Mouse (Mus musculus): ENCODE measurements at regions not wholly inside any gene's neighbourhood (a gene's known extent, or its start where the extent isn't known, plus 50 kb on each side); places are given as distances from the start of the nearest gene placed in this dataset.
A peak's percentile ranks its signal among the peaks of the same experiment; 100 is the strongest.

DNA sequence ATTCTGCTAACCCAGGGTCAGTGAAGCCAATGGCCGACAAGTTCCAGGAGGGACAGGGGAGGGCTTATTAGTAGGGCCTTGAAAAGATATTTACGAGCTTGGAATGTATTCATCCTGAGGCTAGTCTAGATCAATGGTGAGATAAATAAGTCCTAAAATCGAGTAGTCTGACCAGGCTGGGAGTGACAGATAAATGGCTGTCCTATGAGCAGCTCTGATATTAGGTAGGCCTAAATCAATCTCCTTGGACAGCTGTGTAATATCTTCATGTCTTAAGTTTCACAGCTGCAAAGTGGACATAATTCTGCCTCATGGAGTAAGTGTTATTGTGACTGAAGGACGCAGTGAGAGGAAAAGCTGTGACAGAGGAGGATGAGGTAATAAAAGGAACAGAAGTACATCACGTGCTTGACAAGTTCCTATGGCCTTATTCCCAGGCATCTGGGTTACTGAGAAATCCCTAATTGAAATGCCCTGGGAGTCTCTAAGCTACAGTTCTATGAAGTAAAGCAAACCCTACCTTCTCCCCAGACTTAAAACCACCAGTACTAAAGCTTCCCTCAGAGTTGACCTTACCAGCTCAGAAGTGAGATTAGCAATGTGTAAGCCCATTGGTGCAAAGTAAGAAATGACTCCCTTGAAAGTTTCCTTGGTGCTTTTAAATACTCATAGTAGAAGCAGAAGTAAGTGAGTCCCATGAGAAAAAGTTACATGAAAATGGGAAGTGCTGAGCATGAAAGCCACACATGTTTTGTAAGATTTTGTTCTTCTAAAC, 123.3 kb upstream of the Itga4 start (continued):
- TF ChIP-seq GABPA (IDR thresholded peaks at IDR 0.05; ENCODE audit: insufficient replicate concordance, low read depth, low read length) (no peak), ZMIZ1 (IDR thresholded peaks at IDR 0.05; ENCODE audit: low read depth, low read length) (peak; percentile 86), TCF12 (IDR thresholded peaks at IDR 0.05; ENCODE audit: low read depth, low read length) (peak; percentile 80), MAZ (IDR thresholded peaks at IDR 0.05; ENCODE audit: low read depth, low read length) (no peak), POLR2AphosphoS2 (IDR thresholded peaks at IDR 0.05; ENCODE audit: low read depth, low read length) (peak; percentile 18; the same call in 1 of the 2 replicates), NELFE (IDR thresholded peaks at IDR 0.05; ENCODE audit: low read depth, low read length) (peak; percentile 69; the same call in 1 of the 2 replicates), USF1 (IDR thresholded peaks at IDR 0.05; ENCODE audit: low read depth, low read length) (no peak), SMC3 (IDR thresholded peaks at IDR 0.05; ENCODE audit: low read depth, low read length) (no peak), CHD2 (IDR thresholded peaks at IDR 0.05; ENCODE audit: low read length) (peak; percentile 64)

GRCm38 (mm10) chr2:79132518-79132845, 122.7 kb upstream of the Itga4 start:
- Histone ChIP-seq H3K4me2 (ENCODE audit: insufficient read depth, low read depth, poor library complexity, severe bottlenecking) (peak overlapping the region; percentile 83), H3K79me2 (replicated peaks; ENCODE audit: control insufficient read depth, extremely low read depth, insufficient read depth, poor library complexity, severe bottlenecking) (no peaks in the 10 kb centered on the region; the same call in 1 of the 2 replicates), H3K9me3 (replicated peaks; ENCODE audit: low read length) (no peaks in the 10 kb centered on the region), H3K27ac (ENCODE audit: insufficient read depth, low read depth) (peak overlapping the region; percentile 98), H3K36me3 (replicated peaks in 1 of 2; ENCODE audit: control insufficient read depth in 1 of 2, insufficient read depth in 1 of 2, low read length in 1 of 2) (no peaks in the 10 kb centered on the region), H3K4me1 (ENCODE audit: control insufficient read depth in 1 of 2, insufficient read depth in 2 of 2) (peaks cover 16 to 66% of the 10 kb centered on the region in 2 experiments), H3K4me3 (replicated peaks in 1 of 3; ENCODE audit: low read depth in 2 of 3, low read length in 2 of 3, poor library complexity in 1 of 3) (no peak overlapping the region), H3K9ac (ENCODE audit: insufficient read depth, low read depth) (peak overlapping the region; percentile 68), H3K27me3 (replicated peaks) (no peaks in the 10 kb centered on the region)
- DNase-seq (ENCODE audit: extremely low read depth): peak; percentile 76
- in situ Hi-C loops (cut with MboI; ENCODE audit: low pct_ligation_motif_present, low pct_unique_long_range_greater_than_20kb, low sequenced_read_pairs): loop anchor here (10.0 kb wide), 1 partner anchor 158 kb away; no protein-coding TSS in a partner anchor
- dilution Hi-C loops (cut with MboI; ENCODE audit: extremely low pct_ligation_motif_present, extremely low pct_unique_long_range_greater_than_20kb, low sequenced_read_pairs): no loop called here
- no peak for TF ChIP-seq NRF1 (IDR thresholded peaks at IDR 0.05; ENCODE audit: low read depth, low read length)
- TF ChIP-seq USF2 (conservative IDR thresholded peaks at IDR 0.05; ENCODE audit: low read depth, low read length): no peak
- TF ChIP-seq ZC3H11A (IDR thresholded peaks at IDR 0.05; ENCODE audit: low read depth, low read length): no peak
- TF ChIP-seq ZMIZ1 (IDR thresholded peaks at IDR 0.05; ENCODE audit: low read depth, low read length): no peak
- no peak for TF ChIP-seq NELFE (IDR thresholded peaks at IDR 0.05; ENCODE audit: low read depth, low read length)
- no peak; the same call in 1 of the 2 replicates for TF ChIP-seq POLR2AphosphoS2 (IDR thresholded peaks at IDR 0.05; ENCODE audit: low read depth, low read length)
- no peak for TF ChIP-seq MYC (IDR thresholded peaks at IDR 0.05; ENCODE audit: low read depth, low read length)
- TF ChIP-seq MAZ (IDR thresholded peaks at IDR 0.05; ENCODE audit: low read depth, low read length): no peak
- no peak for TF ChIP-seq CHD1 (IDR thresholded peaks at IDR 0.05; ENCODE audit: low read depth, low read length)

DNA sequence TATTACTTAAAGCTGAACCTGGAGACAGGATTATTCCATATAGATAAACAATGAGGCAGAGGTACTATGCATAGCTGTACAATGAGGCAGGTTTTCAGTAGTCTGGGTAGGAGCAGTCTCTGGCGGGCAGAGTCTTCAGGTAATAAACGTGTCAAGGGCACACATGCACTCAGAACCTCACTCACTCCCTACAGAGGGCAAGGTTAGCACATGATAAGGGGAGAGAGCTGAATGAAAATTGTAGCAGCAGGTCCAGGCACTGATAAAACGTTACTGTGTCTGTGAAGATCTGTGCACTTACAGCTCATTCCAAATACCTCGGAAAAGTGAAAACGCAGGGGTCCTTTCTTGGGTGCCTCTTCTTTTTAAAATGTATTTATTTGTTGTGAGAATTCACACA, 120.9 kb upstream of the Itga4 start:
- H3K36me3 ChIP-seq (replicated peaks in 1 of 2; ENCODE audit: control insufficient read depth in 1 of 2, insufficient read depth in 1 of 2, low read length in 1 of 2): no peaks in the 10 kb centered on the region
- H3K4me1 ChIP-seq (ENCODE audit: control insufficient read depth in 1 of 2, insufficient read depth in 2 of 2): peaks cover 15 to 75% of the 10 kb centered on the region in 2 experiments
- H3K4me2 ChIP-seq (ENCODE audit: insufficient read depth, low read depth, poor library complexity, severe bottlenecking): no peak overlapping the region
- dilution Hi-C loops (cut with MboI; ENCODE audit: extremely low pct_ligation_motif_present, extremely low pct_unique_long_range_greater_than_20kb, low sequenced_read_pairs): no loop called here
- peaks cover 2% of the 10 kb centered on the region for H3K79me2 ChIP-seq (replicated peaks; ENCODE audit: control insufficient read depth, extremely low read depth, insufficient read depth, poor library complexity, severe bottlenecking)
- no peak overlapping the region for H3K9ac ChIP-seq (ENCODE audit: insufficient read depth, low read depth)
- H3K27me3 ChIP-seq (replicated peaks): no peaks in the 10 kb centered on the region
- H3K9me3 ChIP-seq (replicated peaks; ENCODE audit: low read length): no peaks in the 10 kb centered on the region
- no peak overlapping the region for H3K4me3 ChIP-seq (replicated peaks in 1 of 3; ENCODE audit: low read depth in 2 of 3, low read length in 2 of 3, poor library complexity in 1 of 3)
- TF ChIP-seq MXI1 (IDR thresholded peaks at IDR 0.05; ENCODE audit: low read depth, low read length): no peak
- no peak for TF ChIP-seq MAZ (IDR thresholded peaks at IDR 0.05; ENCODE audit: low read depth, low read length)
- TF ChIP-seq NRF1 (IDR thresholded peaks at IDR 0.05; ENCODE audit: low read depth, low read length): no peak
- no peak for TF ChIP-seq NELFE (IDR thresholded peaks at IDR 0.05; ENCODE audit: low read depth, low read length)
- no peak for TF ChIP-seq BHLHE40 (IDR thresholded peaks at IDR 0.05; ENCODE audit: low read depth, low read length)
- TF ChIP-seq IRF4 (IDR thresholded peaks at IDR 0.05; ENCODE audit: low read depth, low read length): no peak
- TF ChIP-seq ZC3H11A (IDR thresholded peaks at IDR 0.05; ENCODE audit: low read depth, low read length): no peak
- TF ChIP-seq TCF12 (IDR thresholded peaks at IDR 0.05; ENCODE audit: low read depth, low read length): no peak
- no peak for TF ChIP-seq MYC (IDR thresholded peaks at IDR 0.05; ENCODE audit: low read depth, low read length)
- TF ChIP-seq CHD1 (IDR thresholded peaks at IDR 0.05; ENCODE audit: low read depth, low read length): no peak
- TF ChIP-seq ZKSCAN1 (IDR thresholded peaks at IDR 0.05; ENCODE audit: borderline replicate concordance, low read depth, low read length): no peak
- TF ChIP-seq ZNF384 (IDR thresholded peaks at IDR 0.05; ENCODE audit: low read depth, low read length): no peak
- TF ChIP-seq MEF2A (IDR thresholded peaks at IDR 0.05; ENCODE audit: borderline replicate concordance, low read depth, low read length): no peak
- TF ChIP-seq TBP (conservative IDR thresholded peaks at IDR 0.05; ENCODE audit: low read depth, low read length): no peak
- no peak for TF ChIP-seq MAFK (IDR thresholded peaks at IDR 0.05; ENCODE audit: insufficient replicate concordance, low read length)
- in situ Hi-C loops (cut with MboI; ENCODE audit: low pct_ligation_motif_present, low pct_unique_long_range_greater_than_20kb, low sequenced_read_pairs): loop anchor here (10.0 kb wide), 1 partner anchor 159 kb away; no protein-coding TSS in a partner anchor
- no peak for DNase-seq (ENCODE audit: extremely low read depth)
- H3K27ac ChIP-seq (ENCODE audit: insufficient read depth, low read depth): peak overlapping the region; percentile 25; the same call in 1 of the 2 replicates
